Mouse (Mus musculus) Muller cell, postnatal 12 days (primary cell): ENCODE data around the gene Rap1gap2.
"Not testable (repeated sequence)": the region's sequence is repeated elsewhere in the genome, so short reads cannot be mapped to it uniquely, and the experiment has no call there.

Source experiments
- DNase-seq: peaks from one replicate; pipeline ENCODE4 v3.0.0-alpha.2; 2015; ENCODE audit errors: inconsistent ontology term

Rap1gap2 gene

DNA sequence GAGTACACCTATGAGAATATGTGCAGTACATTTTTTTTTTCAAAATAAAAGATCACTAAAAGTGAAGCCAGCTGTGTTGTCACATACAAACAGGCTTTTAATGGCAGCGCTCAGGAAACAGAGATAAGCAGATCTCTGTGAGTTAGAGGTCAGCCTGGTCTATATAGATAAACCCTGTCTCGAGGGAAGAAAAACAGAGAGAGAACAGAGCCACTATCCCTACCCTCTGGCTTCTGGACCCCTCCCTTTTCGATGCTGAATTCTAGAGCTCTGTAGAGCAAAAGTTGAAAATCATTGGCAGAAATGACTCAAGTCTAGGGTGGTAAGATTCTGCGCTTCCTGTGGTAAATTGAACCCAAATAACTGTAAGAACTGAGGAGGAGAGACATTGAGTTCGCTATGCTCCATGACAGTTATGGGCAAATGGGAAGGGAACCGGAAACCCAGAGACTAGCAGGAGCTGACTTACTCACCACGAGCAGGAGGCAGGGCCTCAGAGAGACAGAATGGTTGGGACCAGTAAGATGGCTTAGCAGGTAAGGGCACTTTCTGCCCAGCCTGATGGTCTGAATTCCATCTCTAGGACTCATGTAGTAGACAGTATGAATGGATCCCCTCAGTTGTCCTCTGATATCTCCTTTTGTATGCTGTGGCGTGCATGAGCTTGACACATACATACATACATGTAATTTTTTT lies 11.4 kb upstream of the Rap1gap2 start:
- no peak for DNase-seq

DNA sequence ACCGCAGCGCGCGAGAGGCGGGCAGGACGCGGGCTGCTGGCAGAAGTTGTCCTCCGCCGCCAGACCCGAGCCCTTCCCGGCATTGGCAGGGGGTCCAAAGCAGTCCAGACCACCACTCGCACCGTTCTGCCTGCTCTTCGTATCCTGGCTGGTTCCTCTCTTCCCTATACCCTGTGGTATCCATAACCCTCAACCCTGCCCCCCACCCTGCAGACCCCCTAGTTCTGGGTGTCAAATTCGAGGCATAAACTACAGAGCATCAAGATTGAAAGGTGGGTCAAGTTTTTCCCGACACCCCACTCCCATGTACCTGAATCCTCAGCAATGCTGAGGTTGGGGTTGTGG lies 9.2 kb upstream of the Rap1gap2 start:
- DNase-seq = no peak

DNA sequence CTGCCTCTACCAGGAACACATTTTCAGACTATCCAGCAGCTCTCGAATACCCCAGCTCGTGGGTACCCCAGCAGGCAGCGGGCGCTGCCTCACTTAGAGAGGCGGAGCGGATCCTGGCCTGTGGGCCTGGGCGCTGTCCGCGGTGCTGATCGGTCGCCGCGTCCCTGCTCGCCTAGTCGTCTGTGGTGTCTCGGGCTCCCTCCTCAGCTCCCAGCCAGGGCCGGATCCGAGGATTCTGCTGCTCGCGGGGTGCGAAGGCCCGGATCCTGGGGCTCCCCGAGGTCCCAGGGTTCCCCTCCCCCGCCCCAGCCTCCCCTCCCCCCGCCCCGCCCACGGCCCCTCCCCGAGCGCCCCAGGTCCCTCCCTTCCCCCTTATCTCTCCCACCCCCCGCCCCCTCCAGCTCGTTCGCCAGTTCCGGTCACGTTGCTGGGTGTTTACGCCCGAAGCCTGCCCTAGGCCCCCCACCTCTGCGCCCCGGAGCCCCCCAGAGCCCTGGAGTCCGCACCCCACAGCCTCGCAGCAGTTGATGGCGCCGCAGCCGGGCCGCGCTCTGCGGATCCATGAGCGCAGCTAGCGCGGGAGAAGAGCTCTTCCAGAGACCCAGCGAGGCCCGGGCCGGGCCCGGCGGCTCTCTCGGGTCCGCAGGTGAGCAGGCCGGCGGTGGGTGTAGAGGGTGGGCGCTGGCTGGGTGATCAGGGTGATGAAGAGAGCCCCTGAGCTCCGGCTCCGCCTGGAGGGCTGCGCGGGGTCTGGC lies 8.7 kb upstream of the Rap1gap2 start, which contains the start of gene Ccdc92b:
Gene Ccdc92b (plus strand): TSS at position 405 of the 755 bp plus-strand sequence.
- peak; percentile 82 for DNase-seq

DNA sequence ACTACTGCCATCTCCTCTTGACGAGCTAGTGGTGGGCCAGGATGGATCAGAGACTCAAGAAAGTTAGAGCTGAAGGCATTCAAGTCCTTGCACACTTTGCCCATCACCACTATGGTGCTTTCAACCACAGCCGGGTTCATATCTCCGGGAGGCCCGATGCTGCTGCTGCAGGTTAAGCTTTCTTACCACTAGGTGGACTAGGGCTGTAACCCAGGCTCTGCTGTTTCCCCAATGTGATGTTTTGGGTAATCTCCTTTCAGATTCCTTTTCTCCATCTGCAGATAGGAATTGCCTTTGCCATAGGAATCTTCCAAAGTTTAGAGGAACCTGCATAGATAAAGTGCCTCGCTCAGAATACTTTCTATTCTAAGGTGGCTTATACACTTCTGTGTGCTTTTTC lies 4.9 kb upstream of the Rap1gap2 start:
- no peak for DNase-seq

DNA sequence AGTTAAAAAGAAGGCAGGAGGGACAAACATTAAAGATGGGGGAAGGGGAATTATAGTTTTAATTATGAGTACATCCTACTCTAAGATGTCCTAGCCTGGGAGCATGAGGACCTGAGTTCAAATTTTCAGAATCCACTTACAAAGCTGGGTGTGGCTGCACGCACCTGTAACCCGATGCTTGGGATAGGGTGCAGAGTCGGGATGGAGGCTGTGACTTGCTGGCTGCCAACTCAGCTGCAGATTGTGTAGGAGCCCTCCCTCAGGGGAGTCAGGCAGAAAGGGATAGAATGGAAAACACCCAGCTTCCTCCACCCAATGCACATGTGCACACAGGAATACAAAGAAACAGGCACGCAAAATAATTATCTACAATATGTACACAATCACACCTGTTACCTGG lies 2.7 kb upstream of the Rap1gap2 start:
- no peak for DNase-seq

DNA sequence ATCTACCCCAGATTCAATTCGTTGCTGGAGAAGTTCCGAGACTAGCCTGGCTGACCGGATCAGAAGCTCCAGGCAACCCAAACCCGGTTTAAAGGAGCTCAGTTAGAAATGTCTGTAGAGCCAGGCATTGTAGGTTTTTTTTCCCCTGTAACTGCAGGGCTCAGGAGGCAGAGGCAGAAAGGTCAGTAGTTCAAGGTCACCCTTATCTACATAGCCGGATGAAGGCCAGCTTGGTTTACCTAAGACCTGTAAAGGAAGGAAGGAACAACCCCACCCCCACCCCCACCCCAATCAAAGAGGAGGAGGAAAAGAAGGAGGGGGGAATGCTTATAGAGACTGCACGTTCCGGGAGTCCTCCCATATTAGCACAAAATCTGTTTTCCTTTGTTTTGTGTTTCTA lies 722 bp upstream of the Rap1gap2 start:
- DNase-seq = no peak

DNA sequence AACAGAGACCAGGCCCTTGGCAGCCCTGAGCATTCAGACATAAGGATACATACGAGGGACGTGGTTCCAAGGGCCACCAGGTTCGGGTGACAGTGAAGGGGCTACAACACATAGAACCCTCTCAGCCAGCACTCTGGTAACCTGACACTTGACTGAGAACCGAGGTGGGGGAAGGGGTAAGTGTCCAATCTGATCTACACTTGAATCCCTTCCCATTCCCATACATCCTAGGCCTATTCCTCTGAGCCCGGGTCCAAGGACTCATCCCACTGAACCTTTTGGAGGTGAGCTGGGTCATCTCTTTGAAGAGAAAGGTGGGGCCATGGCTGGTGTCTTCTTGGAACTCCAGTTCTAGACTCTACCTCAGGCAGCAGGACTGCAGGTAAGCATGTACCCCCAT lies 647 bp downstream of the Rap1gap2 start:
- DNase-seq = no peak

DNA sequence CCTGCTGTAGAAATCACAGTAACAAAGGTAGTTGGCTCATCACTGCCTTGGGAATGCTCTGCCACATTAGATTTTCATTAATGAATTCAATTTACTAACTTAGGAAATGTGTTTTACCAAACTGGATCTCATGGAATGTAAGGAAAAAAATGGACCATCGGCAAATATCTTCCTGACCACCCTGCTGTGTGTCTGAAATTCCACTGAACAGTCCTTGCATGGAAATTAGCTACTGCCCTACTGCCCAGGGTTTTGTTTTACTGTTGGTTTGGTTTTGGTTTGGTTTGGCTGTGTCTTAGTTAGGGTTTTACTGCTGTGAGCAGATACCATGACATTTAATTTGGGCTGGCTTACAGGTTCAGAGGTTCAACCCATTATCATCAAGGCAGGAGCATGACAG lies 8.4 kb downstream of the Rap1gap2 start:
- peak; percentile 81 for DNase-seq

DNA sequence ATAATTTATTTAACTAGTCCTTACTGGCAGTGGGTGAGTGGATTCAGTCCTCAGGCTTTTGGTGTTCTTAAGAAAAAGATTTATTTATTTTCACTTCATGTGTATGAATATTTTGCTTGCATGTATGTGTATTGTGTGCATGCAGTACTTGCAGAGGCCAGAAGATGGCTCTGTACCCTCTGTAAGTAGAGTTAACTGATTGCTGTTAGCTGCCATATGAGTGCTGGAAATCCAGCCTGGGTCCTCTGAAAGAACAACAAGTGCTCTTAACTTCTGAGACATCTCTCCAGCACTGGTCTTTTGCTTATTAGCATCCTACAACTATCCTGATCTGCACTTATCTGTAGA lies 12.8 kb downstream of the Rap1gap2 start:
- no peak for DNase-seq

DNA sequence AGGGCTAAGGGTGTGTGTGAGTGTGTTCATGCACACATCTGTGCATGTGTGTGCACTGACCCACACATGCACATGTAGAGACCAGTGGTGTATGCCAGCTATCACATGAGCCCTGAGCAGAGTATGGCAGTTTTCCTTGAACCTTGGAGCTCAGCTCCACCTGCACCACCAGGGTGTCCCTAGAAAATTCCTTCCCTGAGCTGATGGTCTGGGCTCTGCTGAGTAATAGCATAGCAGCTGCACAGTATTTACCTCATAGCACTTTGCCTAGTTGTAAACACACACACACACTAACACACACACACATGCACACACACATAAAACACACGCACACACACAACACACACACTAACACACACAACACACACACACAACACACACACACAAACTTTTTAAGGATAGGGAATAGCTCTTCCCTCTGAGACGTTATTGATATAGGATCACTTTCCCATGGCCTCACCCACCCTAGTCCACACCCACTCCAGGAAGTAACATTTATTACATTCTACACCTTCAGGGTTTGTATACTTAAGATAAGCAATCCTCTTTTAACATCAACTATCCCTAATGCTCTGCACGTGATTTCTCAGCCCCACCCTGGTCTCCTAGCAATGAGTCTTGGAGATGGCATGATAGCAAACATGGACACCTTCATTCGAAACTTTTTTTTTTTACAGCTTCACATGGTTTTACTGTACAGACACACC lies 13.3 kb downstream of the Rap1gap2 start:
- no peak for DNase-seq

DNA sequence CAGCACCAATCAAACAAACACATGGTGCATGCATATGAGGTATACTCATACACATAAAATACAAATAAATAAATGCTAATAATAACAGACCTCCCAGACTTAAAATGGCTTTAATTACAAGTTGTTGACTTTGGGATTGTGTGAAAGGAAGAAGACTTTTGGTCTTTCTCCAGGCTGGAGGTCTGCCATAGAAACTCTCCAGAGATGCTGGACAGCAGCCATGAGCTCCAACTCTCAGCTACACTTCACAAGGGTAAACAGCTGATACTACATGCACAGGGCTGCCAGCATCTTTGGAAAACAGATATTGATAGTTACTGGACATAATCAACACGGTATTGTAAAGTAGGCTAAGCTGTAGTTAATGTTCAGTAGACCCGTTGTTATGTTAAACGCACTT lies 18.5 kb downstream of the Rap1gap2 start:
- DNase-seq = no peak

DNA sequence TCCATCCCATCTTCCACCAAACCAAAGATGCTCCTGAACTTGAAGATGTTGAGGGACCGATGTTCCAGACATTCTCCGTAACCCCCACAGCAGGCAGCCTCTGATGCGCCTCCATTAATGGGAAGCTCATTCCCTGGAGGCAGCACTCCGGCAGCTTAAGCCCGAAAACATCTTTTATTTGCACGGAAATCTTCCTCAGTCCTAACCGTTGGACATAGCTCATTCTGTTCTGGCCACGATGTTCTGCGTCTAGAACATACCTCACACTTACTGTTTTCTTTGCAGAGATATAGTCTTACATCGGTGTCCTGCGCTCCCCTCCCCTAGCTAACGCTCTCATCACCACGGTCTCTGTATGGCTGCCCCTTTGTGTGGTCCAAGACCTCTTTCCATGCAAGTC lies 20.0 kb downstream of the Rap1gap2 start:
- no peak for DNase-seq

DNA sequence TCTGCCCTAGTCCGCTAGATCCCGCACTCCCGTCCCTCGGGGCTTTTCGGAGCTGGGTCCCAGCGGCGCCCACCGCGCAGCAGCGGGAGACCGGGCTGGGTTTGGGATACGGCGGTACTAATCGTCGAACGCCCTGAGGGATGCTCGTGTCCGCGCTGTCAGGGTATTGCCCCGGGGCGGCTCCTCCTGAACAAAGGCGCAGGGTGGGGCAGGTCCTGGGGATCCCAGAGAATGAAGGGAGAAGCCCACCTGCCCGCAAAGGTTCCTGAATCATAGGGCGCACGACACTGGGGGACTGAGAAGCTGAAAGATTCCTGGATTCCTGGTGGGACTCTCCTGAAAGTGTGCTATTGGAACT lies 20.5 kb downstream of the Rap1gap2 start:
- no peak for DNase-seq

DNA sequence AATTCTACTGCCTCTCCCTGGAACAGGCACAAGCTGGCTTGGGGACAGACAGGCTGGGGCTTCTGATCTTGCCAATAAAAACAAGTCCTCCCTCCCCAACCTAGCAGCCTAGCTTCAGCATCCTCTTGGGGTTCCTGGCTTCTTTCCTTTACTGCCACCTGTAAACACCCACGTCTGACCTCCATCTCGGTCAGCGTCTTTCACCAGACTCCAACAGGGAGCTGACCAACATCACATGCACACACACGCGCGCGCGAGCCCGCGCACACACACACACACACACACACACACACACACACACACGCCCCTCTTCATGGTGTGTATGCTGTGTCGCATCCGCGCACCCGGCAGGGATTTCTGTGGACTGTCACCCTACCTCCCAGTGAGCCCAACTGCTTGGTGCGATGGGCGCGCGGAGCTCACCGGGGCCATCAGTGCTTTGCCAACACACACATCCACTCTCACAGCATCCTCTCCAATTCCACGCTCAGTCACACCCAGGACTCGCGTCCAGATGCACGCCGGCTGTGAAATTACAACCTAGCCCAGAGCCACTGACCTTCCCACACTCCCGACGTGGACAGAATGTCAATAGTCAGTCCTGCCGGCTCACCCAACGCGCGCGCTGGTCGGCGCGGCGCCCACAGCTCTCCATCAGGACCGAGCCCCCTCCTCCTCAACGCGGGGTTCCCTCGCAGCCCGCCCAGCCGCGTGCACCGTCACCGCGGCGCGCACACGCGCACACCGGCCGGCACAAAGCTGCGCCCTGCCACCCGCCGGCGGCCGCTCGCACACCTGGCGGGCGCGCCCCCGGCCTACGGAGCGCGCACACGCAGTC lies 21.1 kb downstream of the Rap1gap2 start:
- no peak for DNase-seq

DNA sequence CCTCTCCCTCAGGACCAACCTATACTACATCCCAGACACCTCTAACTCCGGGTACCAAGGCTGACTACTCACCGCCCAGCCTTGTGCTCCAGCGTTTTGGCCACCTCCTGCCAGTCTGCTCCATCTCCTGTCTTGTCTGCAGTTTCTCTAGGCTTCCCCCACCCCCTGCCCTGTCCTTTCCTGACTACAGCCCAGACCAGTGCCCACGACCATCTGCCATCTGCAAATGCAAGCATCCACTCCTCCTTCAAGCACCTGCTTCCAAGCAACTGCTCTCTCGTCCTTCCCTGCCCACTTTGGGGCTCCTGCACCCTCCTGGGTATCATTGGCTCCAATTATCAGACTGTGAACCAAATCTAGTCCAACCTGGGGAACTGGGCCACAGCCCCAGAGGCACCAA lies 24.3 kb downstream of the Rap1gap2 start:
- DNase-seq = no peak

DNA sequence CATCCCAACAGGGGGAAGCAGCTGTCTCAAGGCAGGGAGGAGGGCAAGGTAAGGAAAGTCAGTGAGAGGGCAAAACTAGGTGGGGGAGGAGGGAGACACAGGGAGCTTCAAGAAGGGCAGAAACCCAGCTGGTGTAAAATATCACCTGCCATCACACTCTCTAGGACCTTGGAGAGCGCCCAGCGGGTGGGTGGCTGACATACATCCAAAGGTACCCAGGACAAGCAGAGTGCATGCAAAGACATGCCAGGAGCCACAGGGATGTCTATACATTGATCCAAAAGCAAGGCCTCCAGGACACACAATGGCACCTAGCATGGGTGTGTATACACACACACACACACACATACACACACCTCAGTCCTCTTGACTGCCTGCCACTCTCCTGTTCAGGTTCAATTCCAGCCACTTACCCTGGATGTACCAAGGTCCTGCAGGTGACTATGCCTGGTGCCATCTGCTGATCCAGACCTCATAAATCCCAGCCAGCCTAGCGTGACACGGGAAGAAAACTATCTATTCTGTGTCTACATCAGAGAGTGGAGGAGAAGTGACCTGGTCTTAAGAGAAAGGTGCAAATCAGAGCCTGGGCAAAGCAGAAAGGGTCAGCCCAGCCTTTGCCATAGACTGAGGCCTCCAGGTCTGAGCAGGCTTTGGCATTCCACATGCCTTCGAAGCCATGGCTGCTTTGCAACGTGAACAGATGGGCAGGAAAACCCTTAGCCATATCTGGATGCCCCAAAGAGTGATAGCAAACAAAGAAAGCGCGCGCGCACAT lies 25.6 kb downstream of the Rap1gap2 start:
- DNase-seq = peak; percentile 41

DNA sequence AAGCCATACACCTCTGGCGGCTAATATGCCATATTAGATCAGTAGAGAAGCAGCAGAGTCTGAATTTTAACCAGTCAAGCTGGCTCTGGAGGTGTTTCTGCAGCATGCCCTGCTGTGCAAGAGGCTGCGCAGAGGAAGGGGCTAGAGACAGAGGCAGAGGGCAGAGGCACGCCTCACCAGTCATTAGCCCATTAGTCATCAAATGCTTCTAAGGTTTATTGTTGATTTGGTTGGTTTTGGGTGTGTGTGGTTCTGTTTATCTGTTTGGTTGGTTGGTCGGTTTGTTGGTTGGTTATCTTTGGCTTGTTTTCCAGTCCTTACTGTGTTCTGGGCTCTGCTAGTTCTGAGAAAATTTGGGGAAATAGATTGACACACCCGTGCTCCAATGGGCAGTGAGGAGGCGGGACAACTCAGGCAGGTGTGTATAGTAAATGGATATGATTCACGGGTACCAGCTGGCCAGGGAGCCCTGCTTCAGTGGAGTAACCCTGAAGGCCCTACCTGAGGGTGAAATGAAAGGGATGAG lies 26.8 kb downstream of the Rap1gap2 start:
- DNase-seq = no peak

DNA sequence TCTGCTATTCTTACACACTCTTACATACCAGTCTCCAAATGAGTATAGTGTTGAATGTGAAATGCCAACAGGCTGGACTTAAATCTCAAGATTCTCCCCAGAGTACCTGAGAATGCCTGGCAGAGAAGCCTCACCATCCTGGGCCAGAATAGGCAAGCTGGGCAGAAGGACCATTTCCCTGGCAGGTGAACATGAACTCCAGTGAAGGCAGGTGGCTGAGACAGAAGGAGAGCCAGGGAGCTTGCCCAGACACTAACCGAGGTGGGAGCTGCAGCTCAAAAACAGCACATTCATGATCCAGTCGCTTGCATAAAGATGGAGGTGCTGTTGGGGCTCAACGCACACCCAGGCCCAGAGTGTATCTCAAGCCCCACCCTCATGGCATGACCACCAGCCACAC lies 28.3 kb downstream of the Rap1gap2 start:
- DNase-seq = no peak

DNA sequence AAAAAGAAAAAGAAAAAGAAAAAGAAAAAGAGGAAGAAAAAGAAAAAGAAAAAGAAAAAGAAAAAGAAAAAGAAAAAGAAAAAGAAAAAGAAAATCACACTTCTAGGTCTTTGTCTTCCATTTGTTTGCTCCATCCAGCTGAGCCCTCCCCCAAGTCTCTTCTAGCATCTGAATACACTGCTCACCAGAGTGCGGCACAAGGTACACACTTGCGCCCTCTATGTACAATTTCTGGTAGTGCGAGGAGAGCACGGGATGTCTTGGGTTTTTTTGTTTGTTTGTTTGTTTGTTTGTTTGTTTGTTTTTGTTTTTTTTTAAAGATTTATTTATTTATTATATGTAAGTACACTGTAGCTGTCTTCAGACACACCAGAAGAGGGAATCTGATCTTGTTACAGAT lies 29.4 kb downstream of the Rap1gap2 start:
- not testable (repeated sequence) for DNase-seq

DNA sequence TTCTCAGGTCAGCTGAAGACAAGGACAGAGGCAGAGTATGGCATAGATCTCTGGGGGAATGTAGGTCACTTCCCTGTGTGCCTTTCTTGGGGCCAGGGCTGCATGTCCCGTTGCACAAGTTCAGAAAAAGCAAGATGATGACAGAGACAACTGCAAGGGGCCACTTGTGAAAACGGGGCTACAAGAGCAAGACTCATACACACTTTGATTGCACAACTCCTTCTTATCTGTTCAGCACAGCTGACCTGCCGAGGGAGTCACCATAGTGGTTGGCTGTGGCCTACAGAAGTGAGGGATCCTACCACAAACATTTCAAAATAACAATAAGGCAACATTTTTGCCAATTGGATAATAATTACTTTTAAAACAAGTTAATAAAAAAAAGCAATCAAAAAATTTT lies 33.6 kb downstream of the Rap1gap2 start:
- DNase-seq = no peak

DNA sequence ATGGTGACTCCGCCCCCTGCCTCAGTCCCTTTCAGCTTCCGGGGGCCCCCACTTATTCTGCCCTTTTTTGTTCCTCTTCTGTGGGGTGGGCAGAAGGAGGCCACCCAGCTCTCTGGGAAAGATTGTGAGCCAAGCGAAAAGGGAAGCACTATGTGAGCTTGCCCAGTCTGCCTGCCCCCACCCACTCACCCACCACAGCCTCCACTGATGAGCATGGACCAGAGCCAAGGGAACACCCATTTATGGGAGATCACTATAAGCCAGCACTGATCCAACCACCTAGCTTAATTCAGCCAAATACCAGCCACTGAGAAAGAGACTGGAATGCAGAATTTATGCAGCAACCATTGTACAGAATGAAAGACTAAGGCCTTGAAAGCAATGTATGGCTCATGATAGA lies 34.8 kb downstream of the Rap1gap2 start:
- peak; percentile 47 for DNase-seq
